Comparison of ENCODE assay signal across 14 mouse cellular contexts in genomic region chr1:194717451-194717874, GRCm38 (mm10).
DNase-seq lines count a peak whose midpoint lies in the region; ATAC-seq lines count a peak whose summit lies in the region.
"Had no signal": no experiment of that assay in that cellular context is flagged by ENCODE, and none has a peak within 500 bp of the region (broad histone marks: within the 10 kb centered on the region; RNA-seq: fewer than 3 reads in every experiment).

No protein-coding gene starts in this region.

- ATAC-seq in hindbrain, embryonic 14.5 days (ENCODE audit: low FRiP score), result peak; percentile 29; the same call in 1 of the 2 replicates
- no peak for ATAC-seq in hindbrain, embryonic 12.5 days (ENCODE audit: low FRiP score)
- ATAC-seq in neural tube, embryonic 13.5 days (ENCODE audit: low read depth), result no peak
- ATAC-seq in embryonic facial prominence, embryonic 14.5 days (ENCODE audit: low read depth), result peak; percentile 38; the same call in 1 of the 2 replicates
- ATAC-seq in activated CD4-positive, CD25-positive, alpha-beta regulatory T cell, adult 4 months, result no peak
- ATAC-seq: forebrain, postnatal 0 days had no signal

- H3K4me3 ChIP-seq in hindbrain, embryonic 14.5 days (replicated peaks; ENCODE audit: low read length), result no peak overlapping the region
- H3K4me3 ChIP-seq in hindbrain, embryonic 12.5 days, result no peak overlapping the region
- H3K4me3 ChIP-seq in neural tube, embryonic 13.5 days, result no peak overlapping the region
- no peak overlapping the region for H3K4me3 ChIP-seq in embryonic facial prominence, embryonic 14.5 days (ENCODE audit: low read depth, low read length)
- H3K4me3 ChIP-seq: heart, adult 2 months had no signal

- DNase-seq in hindbrain, embryonic 14.5 days (ENCODE audit: low spot score), result peak; percentile 43
- DNase-seq in neural tube, embryonic 10.5 days (ENCODE audit: extremely low spot score, low spot score), result no peak
- peak; percentile 77 for DNase-seq in embryonic facial prominence, embryonic 14.5 days (ENCODE audit: low spot score)
- no peak for DNase-seq in lung, postnatal 36 days
- DNase-seq: adrenal gland, postnatal 25 days; cerebellum, postnatal 14 days; forebrain, postnatal 0 days; heart, adult 2 months; kidney, adult 18-20 months; midbrain, embryonic 14.5 days; right cerebral cortex, postnatal 14 days had no signal

- no peak overlapping the region for H3K9ac ChIP-seq in hindbrain, embryonic 14.5 days
- no peak overlapping the region for H3K9ac ChIP-seq in hindbrain, embryonic 12.5 days
- H3K9ac ChIP-seq in neural tube, embryonic 13.5 days, result no peak overlapping the region
- H3K9ac ChIP-seq in embryonic facial prominence, embryonic 14.5 days (ENCODE audit: low read depth, low read length), result no peak overlapping the region
- H3K9ac ChIP-seq: forebrain, postnatal 0 days had no signal

- H3K9me3 ChIP-seq in hindbrain, embryonic 14.5 days (ENCODE audit: control insufficient read depth, low read length), result no peaks in the 10 kb centered on the region
- no peaks in the 10 kb centered on the region for H3K9me3 ChIP-seq in hindbrain, embryonic 12.5 days (replicated peaks)
- no peaks in the 10 kb centered on the region for H3K9me3 ChIP-seq in neural tube, embryonic 13.5 days
- H3K9me3 ChIP-seq in embryonic facial prominence, embryonic 14.5 days (ENCODE audit: control insufficient read depth, low read length), result no peaks in the 10 kb centered on the region

- H3K27ac ChIP-seq in hindbrain, embryonic 14.5 days, result 0 out of 2 replicates have a peak overlapping the region, but pooled peaks have one; percentile 2
- H3K27ac ChIP-seq in hindbrain, embryonic 12.5 days, result no peak overlapping the region; the same call in 1 of the 2 replicates
- peak overlapping the region; percentile 56 for H3K27ac ChIP-seq in neural tube, embryonic 13.5 days (replicated peaks)
- no peak overlapping the region for H3K27ac ChIP-seq in embryonic facial prominence, embryonic 14.5 days (replicated peaks; ENCODE audit: low read depth, low read length)
- H3K27ac ChIP-seq: heart, adult 2 months had no signal

- peaks cover 20% of the 10 kb centered on the region for H3K36me3 ChIP-seq in hindbrain, embryonic 14.5 days (replicated peaks; ENCODE audit: control insufficient read depth, insufficient read depth)
- H3K36me3 ChIP-seq in hindbrain, embryonic 12.5 days, result no peaks in the 10 kb centered on the region
- H3K36me3 ChIP-seq in neural tube, embryonic 13.5 days, result peaks cover 25% of the 10 kb centered on the region
- no peaks in the 10 kb centered on the region for H3K36me3 ChIP-seq in embryonic facial prominence, embryonic 14.5 days (ENCODE audit: control insufficient read depth, insufficient read depth, low read length)

- no peak overlapping the region for H3K4me2 ChIP-seq in hindbrain, embryonic 14.5 days (replicated peaks)
- H3K4me2 ChIP-seq in hindbrain, embryonic 12.5 days (replicated peaks), result no peak overlapping the region
- H3K4me2 ChIP-seq in neural tube, embryonic 13.5 days, result no peak overlapping the region
- no peak overlapping the region for H3K4me2 ChIP-seq in embryonic facial prominence, embryonic 14.5 days (ENCODE audit: low read depth, low read length)

- WGBS in hindbrain, embryonic 14.5 days, result 50% methylated on average over 1 of the region's 1 CpGs
- WGBS in hindbrain, embryonic 12.5 days, result 65% methylated on average over 1 of the region's 1 CpGs
- WGBS in neural tube, embryonic 13.5 days, result 45% methylated on average over 1 of the region's 1 CpGs
- 44% methylated on average over 1 of the region's 1 CpGs for WGBS in embryonic facial prominence, embryonic 14.5 days

- no peaks in the 10 kb centered on the region for H3K27me3 ChIP-seq in hindbrain, embryonic 14.5 days (ENCODE audit: control insufficient read depth, insufficient read depth, low read length)
- H3K27me3 ChIP-seq in hindbrain, embryonic 12.5 days, result no peaks in the 10 kb centered on the region
- no peaks in the 10 kb centered on the region for H3K27me3 ChIP-seq in neural tube, embryonic 13.5 days
- H3K27me3 ChIP-seq in embryonic facial prominence, embryonic 14.5 days (replicated peaks; ENCODE audit: control insufficient read depth, insufficient read depth, low read length), result no peaks in the 10 kb centered on the region

- H3K4me1 ChIP-seq in hindbrain, embryonic 14.5 days (replicated peaks; ENCODE audit: control insufficient read depth, insufficient read depth, low read length), result peaks cover 34% of the 10 kb centered on the region
- peaks cover 38% of the 10 kb centered on the region for H3K4me1 ChIP-seq in hindbrain, embryonic 12.5 days
- peaks cover 85% of the 10 kb centered on the region for H3K4me1 ChIP-seq in neural tube, embryonic 13.5 days (replicated peaks)
- H3K4me1 ChIP-seq in embryonic facial prominence, embryonic 14.5 days (ENCODE audit: control insufficient read depth, insufficient read depth, low read length), result peaks cover 19% of the 10 kb centered on the region

Comparison
In these comparisons a context has a peak if more than half of its experiments do, and no peak if none do; other contexts are left out.
1. ATAC-seq: peak in hindbrain, embryonic 14.5 days (single experiment) and embryonic facial prominence, embryonic 14.5 days (single experiment); none in hindbrain, embryonic 12.5 days (single experiment), neural tube, embryonic 13.5 days (single experiment) and activated CD4-positive, CD25-positive, alpha-beta regulatory T cell, adult 4 months (single experiment).
2. H3K27ac ChIP-seq: peak in hindbrain, embryonic 14.5 days (single experiment) and neural tube, embryonic 13.5 days (single experiment); none in hindbrain, embryonic 12.5 days (single experiment) and embryonic facial prominence, embryonic 14.5 days (single experiment).
3. DNase-seq: peak in hindbrain, embryonic 14.5 days (single experiment) and embryonic facial prominence, embryonic 14.5 days (single experiment); none in neural tube, embryonic 10.5 days (single experiment) and lung, postnatal 36 days (single experiment).